Mouse (Mus musculus) frontal cortex, postnatal 25 days (tissue): ENCODE measurements at regions not wholly inside any gene's neighbourhood (a gene's known extent, or its start where the extent isn't known, plus 50 kb on each side); places are given as distances from the start of the nearest gene placed in this dataset.

ENCODE experiments used
- DNase-seq, 2 experiments: peaks; one replicate each; pipeline ENCODE4 v3.0.0; 2022; ENCODE audit warnings: low spot score in 2 of 2

DNA sequence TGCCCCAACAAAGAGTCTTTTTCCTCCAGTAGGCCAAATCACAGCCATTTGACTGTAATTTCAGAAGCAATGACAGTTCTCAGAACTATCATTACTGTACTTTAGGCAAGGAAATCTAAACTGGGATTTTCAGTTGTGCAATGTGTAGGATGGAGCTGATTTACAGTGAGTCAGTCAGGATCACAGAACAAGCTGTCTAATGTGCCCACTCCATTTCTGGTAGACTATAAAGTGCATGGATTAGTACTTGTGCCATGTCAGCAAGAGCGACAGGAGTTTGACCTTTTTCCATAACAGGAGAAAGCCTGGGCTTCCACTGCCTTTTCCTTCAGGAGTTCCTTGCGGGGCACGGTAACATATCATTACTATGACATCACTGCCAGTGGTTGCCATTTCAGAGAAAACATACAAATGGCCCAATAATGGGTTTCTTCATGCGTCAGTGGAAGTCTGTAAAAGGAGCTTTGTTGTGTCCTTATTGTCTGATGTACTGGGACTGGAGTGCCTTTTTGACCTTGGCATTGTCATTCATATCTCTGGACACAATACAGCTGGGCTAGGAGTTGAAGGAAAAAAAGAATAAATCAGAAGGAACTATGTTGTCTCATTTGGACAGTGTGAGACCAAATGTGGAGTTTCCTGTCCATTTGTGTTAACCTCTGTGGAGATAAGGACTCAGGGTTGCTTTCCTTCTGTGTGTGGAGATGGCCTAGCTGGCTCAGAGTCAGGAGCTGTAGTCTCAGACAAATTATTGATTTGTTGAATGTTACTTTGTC, 271.5 kb upstream of the BC052040 start:
- no peak for DNase-seq

GRCm38 (mm10) chr2:115318551-115318950, 263.0 kb upstream of the BC052040 start:
- no peak for DNase-seq

GRCm38 (mm10) chr2:115322582-115322981, 258.9 kb upstream of the BC052040 start:
- DNase-seq: no peak

GRCm38 (mm10) chr2:115326526-115326925, 255.0 kb upstream of the BC052040 start:
- DNase-seq: no peak

- DNase-seq: no peak
Observed at GRCm38 (mm10) chr2:115338178-115338577, 243.3 kb upstream of the BC052040 start.

DNA sequence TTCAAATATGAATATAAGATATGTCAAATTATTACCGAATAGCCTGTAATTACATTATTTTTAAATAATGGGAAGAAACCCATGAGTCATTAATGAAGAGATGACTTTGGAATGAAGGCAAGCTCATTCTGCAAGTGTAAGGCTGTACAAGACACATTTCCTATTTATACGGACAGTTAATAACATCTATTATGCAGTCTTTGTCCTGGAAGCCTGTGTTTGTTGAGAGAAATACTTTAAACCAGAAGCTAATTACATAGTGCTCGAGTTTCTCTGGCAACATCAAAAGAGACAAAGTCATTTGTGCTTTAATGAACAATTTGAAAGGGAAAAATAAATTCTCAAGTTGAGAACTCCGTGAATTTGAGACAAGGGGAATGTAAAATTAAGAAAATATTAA, 242.5 kb upstream of the BC052040 start:
- no peak for DNase-seq

DNA sequence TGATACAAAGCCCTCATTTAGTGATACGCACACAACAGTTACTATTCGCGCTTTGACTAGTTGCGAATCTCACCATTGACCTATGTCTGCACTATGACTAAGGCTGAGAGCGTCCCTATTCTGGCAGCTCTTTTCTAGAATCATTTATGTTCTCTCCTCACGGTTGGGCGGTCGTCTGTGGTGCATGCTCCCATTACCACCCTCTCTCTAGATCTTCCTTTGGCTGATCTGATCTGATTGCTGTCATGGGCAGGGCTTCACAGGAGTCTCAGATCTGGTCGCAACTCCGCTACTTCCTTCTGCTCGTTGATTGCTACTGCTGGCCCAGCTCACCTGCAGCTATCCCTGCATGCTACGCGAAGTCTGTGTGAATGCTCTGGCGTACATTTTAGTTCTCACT, 239.2 kb upstream of the BC052040 start:
- DNase-seq: no peak

DNA sequence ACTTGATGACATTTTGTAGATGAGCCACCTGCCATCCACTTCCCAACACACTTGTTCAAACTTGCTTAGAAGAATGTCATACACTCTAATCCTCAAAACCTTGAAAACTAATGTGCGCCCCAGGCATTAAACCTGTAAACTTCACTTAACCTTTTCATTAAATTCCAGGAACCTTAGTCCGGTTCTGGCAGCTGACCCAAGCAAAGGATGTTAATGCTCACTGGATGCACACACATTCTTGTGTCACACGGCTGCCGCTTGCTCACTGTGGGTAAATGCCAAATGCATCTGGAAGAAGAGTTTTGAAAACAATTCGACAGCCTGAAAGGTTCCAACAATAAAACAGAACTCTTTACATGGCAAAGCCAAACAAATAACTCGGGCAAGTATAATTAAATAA, 235.0 kb upstream of the BC052040 start:
- DNase-seq: no peak

- DNase-seq: no peak
Observed at GRCm38 (mm10) chr2:115348263-115348662, 233.3 kb upstream of the BC052040 start.

DNA sequence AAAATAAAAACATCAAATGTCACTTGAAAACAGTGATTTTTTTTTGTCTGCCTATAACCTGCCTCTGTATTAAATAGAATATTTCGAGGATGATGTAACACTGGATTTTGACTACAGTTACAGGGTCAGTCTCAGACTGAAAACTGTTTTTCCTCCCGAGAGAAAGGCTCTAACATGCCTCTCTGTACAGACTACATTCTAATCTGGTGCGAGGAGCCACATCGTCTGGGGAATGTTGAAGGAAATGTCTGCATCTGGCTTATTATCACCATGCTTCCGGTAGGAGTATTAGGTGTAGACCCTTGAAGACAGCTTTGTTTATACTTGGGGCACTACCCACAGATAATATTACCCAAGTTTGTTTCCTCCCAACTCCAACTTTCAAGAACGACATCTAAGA, 210.4 kb upstream of the BC052040 start:
- no peak for DNase-seq

DNA sequence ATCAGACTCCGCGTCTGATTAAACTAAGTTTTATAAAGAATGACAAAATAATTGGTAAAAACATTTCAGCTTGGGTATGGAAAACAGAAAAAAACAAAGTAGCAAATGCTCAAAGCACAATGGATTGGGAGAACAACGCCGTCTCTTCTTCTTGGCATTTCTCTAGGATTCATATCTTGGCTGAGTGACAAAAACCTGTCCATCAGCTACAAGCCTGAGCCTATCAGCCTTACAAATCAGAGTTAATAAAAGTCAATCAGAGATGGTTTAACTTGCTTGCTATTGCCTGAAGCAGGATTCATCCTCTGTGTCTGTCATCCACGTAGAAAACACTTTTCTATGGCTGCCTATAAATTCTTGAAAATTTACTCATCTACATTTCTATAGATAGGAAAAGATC, 206.2 kb upstream of the BC052040 start:
- no peak for DNase-seq

DNA sequence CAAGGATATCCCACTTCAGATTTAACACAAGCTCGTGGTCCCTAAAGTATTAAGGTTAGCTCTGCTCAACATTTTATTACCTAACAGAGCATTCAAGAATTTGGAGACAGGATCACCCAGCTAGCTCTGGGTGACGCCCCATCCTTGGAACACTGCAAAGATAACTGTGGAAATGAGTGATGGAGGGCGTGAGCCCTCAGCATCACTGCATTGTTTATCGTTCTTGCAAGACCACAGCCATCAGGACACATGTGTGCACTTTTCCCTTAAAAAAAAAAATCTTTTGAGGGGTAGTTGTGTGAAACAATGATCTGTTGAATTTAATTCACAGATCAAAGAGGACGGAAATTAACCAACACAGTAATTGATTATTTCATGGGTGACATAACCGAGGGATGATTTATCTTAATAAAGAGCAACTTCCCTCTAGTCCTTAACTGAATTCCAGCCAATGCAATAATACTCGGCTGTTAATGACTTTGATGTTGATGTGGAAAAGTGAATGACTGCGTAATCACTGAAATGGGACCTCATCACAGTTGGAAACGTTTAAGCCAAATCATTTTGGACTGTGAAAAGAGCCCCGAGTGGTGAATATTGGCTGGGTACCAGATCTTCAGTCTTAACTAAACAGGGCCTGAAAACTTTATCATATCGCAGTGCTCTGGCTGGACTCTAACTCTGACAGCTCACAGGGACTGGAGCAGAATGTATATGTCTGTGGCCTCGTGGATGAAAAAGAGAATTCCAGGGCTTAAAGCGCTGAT, 196.9 kb upstream of the BC052040 start:
- DNase-seq: no peak

DNA sequence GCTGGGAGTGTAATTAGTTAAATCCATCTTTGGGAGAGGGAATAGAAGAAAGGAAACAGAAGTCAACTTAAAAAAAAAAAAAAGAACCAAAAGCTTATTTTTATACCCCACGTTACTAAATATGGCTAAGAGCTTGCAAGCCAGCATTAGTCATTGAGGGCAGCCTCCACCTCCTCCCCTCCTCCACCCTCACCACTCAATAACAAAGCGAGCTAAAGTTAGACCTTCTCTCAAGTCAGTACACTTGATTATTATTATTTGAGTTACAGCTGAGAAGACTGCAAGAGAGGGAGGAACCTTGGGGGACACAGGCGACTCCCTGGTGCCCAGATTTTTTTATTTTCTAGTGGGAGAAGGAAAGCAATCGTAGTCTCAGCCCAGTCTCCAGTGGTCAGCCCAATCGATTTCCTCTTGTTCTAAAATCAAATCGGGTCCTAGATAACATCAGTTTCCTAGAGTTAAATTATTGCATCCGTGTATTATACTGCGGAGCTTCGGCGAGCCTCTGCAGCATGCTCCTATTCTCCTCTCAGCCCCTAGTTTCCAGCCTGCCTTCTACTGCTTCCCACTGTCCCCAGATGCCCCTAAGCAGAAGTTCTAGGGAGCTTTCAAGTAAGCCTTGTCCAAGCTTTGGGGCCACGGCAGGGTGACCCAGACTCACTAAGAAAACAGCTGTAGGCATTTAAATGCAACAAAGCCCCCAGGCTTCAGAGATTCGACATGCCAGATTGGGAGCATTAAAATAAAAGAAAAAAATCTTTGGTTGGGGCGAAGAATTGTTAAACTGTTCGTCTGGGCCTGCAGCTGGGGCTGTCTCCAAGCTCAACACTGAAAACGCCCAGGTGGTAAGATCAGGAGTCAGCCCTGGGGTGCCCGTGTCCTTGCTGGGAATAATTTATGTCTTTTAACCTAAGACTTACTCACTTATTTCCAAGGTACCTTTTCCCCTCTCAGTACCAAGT, 196.0 kb upstream of the BC052040 start:
- no peak for DNase-seq

DNA sequence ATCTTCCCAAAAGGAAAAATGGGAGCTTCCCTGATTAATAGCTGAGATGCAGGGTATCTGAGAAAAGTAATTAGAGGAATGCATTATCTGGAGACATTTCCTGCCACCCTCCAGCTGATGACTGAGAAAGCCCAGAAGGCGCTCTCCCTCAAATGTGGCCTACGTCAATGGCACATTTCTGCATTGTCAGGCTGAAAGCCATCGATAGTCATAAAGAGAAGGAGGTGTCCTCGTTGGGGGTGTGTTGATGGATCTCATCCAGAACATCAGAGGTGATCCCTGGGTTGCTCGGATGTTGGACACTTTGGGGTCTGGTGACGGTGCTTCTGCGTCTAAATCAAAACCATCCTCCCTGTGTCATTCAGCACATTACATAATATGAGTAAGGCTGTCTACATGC, 189.9 kb upstream of the BC052040 start:
- DNase-seq: no peak

- no peak for DNase-seq
Observed at GRCm38 (mm10) chr2:115392082-115392762, 189.3 kb upstream of the BC052040 start.

- DNase-seq: no peak
Observed at GRCm38 (mm10) chr2:115394091-115394490, 187.4 kb upstream of the BC052040 start.

GRCm38 (mm10) chr2:115398550-115398949, 183.0 kb upstream of the BC052040 start:
- DNase-seq: no peak

DNA sequence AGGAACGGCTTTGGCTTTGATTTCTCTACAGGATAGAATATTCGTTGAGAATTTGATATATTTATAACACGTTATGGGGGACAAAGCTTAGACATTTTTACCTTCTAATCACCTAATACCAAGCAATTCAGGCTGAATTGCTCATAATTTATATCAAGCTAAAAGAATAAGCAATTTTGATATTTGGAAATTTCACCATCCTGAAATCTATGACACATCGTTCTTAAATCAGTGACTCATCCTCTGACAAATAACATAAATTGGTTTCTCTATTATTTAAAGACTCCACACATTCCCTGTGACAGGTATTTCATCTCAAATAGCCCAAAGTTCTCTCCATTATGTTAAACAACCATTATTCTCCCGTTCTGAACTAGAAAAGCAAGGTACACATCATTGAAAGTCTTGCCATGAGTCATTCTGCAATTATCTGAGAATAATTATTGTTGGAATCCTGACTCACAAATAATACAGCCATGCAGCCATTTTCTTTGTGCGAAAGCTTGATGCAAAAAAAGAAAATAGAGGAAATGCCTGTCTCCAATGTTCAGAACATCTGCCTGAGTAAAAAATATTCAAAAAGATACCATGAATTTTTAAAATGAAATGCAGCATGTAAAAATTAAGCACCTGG, 182.3 kb upstream of the BC052040 start:
- no peak for DNase-seq

- DNase-seq: no peak
Observed at GRCm38 (mm10) chr2:115399987-115400550, 181.4 kb upstream of the BC052040 start.

DNA sequence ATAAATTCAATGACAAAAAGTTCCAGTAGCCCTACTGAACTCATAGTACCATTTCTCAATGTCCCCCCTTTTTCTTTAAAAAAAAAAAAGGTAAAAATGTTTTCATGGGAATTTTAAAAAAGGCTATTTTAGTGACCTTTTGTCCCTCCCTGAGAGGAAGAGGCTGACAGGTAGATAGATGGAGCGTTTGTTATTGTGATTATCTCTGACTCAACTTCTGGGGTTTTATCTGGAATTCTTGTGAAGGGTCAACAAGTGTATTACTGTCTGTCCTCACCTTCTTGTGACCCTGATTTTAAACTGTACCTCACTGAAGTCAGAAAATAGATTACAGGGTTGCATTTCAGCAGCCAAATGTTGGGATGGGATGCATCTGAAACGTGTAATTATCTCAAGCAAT, 179.3 kb upstream of the BC052040 start:
- DNase-seq: no peak

- no peak for DNase-seq
Observed at GRCm38 (mm10) chr2:115432476-115432875, 149.0 kb upstream of the BC052040 start.
